Mouse (Mus musculus): ENCODE data around the gene Ino80. TPM values are rescaled to one million over a fixed set of nuclear protein-coding genes. Genes with fewer than 3 reads are reported as not detected.

The Ino80 gene
- total RNA-seq, 2 experiments from 2014 or later: 9.9 to 10.7 TPM

DNA sequence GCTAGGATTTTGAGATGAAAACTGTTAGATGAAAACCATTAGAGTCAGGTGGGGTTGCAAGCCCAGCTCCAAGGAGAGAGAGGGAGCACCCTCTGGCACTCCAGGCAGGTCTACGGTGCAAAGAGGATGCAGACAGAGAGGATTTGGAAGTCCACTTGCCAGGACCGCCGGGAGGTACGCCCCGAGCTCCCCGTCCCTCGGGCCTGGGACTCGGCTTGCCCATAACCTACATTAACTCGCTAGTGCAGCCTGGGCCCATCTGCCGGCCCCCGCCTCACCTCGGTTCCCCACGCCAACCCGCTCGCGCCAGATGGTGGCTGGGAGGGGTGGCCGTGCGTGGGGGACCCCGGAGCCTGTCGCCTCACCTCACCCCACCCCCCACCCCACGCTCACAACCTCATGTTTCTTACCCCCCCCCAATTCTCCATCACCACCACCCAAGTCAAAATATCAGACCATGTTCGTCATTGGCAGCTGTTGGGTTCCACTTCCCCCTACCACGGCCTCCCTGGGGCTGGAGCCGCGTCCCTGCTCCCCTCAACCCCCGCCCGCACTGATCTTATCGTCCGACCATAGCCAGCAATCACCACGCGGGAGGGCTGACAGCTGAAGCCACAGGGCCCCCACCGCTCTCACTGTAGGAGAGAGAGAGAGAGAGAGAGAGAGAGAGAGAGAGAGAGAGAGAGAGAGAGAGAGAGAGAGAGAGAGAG lies 153.5 kb downstream of the Ino80 start:
- no peak for DNase-seq

Other genes with a start within 250 kb of the Ino80 start
- gene Ppp1r14d, start 247.8 kb downstream of the Ino80 start, total RNA-seq (2021): not detected
- gene Spint1, start 240.3 kb downstream of the Ino80 start, total RNA-seq (2021): under 1 TPM in 1 of 2 experiments, not detected in 1; 0.41 TPM
- not detected for gene Rhov, start 206.4 kb downstream of the Ino80 start, total RNA-seq (2021)
- gene Vps18, start 188.9 kb downstream of the Ino80 start, total RNA-seq (2021): 10 to 100 TPM; 13.2 to 13.5 TPM
- gene Dll4, start 151.9 kb downstream of the Ino80 start, total RNA-seq (2021): 10 to 100 TPM; 13.3 to 19.6 TPM
- gene Chac1, start 126.5 kb downstream of the Ino80 start, total RNA-seq (2021): 1 to 10 TPM; 4.0 to 7.0 TPM
- gene Exd1, start 69.9 kb upstream of the Ino80 start, total RNA-seq (2021): under 1 TPM; 0.25 to 0.44 TPM
- 10 to 100 TPM; 81.5 to 91.6 TPM for gene Chp1, start 70.0 kb upstream of the Ino80 start, total RNA-seq (2021)
- gene Nusap1, start 140.6 kb upstream of the Ino80 start, total RNA-seq (2021): 1 to 10 TPM in 1 of 2 experiments, under 1 TPM in 1; 0.95 to 1.2 TPM
- under 1 TPM; 0.25 to 0.26 TPM for gene Oip5, start 140.8 kb upstream of the Ino80 start, total RNA-seq (2021)
- 10 to 100 TPM; 66.3 to 68.9 TPM for gene Ndufaf1, start 185.1 kb upstream of the Ino80 start, total RNA-seq (2021)
- gene Rtf1, start 197.4 kb upstream of the Ino80 start, total RNA-seq (2021): 10 to 100 TPM; 23.1 to 25.1 TPM

All from heart, adult 18-20 months (tissue).